ENCODE assay signal across 8 mouse cellular contexts in the genomic region with DNA sequence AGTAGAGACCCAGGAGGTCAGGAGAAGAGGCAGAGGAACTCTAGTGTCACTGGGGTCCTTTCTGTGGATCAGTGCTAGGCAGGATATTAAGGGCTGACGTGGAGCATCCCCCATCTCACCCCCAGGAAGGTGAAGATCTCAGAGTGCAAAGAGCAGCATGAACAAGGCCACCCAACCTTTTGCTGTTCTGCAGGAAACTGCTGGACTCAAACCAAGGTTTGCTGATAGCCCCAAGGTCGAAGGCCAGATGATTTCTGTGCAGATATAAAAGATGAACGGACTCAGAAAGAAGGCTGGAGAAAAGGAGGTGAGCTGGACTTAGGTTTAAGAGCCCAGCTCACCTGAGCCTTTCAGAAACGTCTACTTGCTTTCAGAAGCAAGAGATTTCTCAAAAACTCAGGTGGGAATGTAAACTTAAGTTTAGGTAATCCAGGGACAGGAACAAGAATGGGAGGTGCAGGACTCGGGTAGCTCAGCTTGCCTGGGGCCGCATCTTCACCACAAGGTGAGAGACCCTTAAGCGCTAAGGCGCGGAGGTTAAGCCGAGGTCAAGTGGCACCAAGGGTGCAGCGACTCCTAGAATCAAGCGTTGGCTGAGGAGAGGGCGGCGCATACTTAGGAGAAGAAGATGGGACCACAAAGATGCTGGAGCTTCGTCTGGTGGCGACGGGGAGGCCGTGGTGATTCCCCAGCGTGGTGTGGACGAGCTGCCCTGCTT. TPM values are rescaled to one million over a fixed set of nuclear protein-coding genes. Genes with fewer than 3 reads are reported as not detected.
DNase-seq lines count a peak whose midpoint lies in the region; ATAC-seq and TF ChIP-seq lines count a peak whose summit lies in the region.

No protein-coding gene starts in this region.

- no peak for ATAC-seq in heart, embryonic 14.5 days (ENCODE audit: insufficient number of reproducible peaks, insufficient read depth, low FRiP score, low read depth)
- ATAC-seq in heart, postnatal 0 days (ENCODE audit: insufficient read depth, low read depth), result no peak

- no peak for DNase-seq in heart, postnatal 25 days (ENCODE audit: low spot score)
- peak; percentile 60 for DNase-seq in ZHBTc4 (ENCODE audit: low read depth, low spot score)
- no peak for DNase-seq in heart, postnatal 0 days (ENCODE audit: low spot score)
- DNase-seq in midbrain, embryonic 10.5 days (ENCODE audit: low spot score), result no peak
- DNase-seq in Muller cell, postnatal 12 days (ENCODE audit: inconsistent ontology term), result no peak
- no peak for DNase-seq in cerebellum, postnatal 4 days (ENCODE audit: low spot score in 2 of 2)
- DNase-seq in urinary bladder, postnatal 25 days (ENCODE audit: low spot score), result no peak

- peak overlapping the region; percentile 80 for H3K9ac ChIP-seq in heart, embryonic 14.5 days (ENCODE audit: low read length)
- H3K9ac ChIP-seq in heart, postnatal 0 days (replicated peaks; ENCODE audit: low read depth, low read length), result peak overlapping the region; percentile 60

- 11% methylated on average over 17 of the region's 20 CpGs for WGBS in heart, embryonic 14.5 days
- 10% methylated on average over 20 of the region's 20 CpGs for WGBS in heart, postnatal 0 days
- WGBS in midbrain, embryonic 10.5 days, result 8% methylated on average over 20 of the region's 20 CpGs

- H3K27me3 ChIP-seq in heart, embryonic 14.5 days (ENCODE audit: control insufficient read depth, insufficient read depth, low read length), result peaks cover 54% of the 10 kb centered on the region
- H3K27me3 ChIP-seq in heart, postnatal 0 days (ENCODE audit: control insufficient read depth, insufficient read depth, low read length), result peaks cover 42% of the 10 kb centered on the region
- peaks cover 64% of the 10 kb centered on the region for H3K27me3 ChIP-seq in midbrain, embryonic 10.5 days (ENCODE audit: low read depth, poor library complexity, severe bottlenecking)

- H3K4me1 ChIP-seq in heart, embryonic 14.5 days (ENCODE audit: control insufficient read depth in 2 of 2, insufficient read depth in 2 of 2, low read length in 2 of 2), result peaks cover 4 to 9% of the 10 kb centered on the region in 2 experiments; a peak in 3 of 4 replicates
- H3K4me1 ChIP-seq in heart, postnatal 0 days (ENCODE audit: control insufficient read depth, insufficient read depth), result peaks cover 8% of the 10 kb centered on the region; the same call in 1 of the 2 replicates
- peaks cover 43% of the 10 kb centered on the region for H3K4me1 ChIP-seq in midbrain, embryonic 10.5 days

- intact Hi-C loops in heart, postnatal 25 days (cut with DNase I), result no loop called here

- TF ChIP-seq CTCF in heart, postnatal 0 days (IDR thresholded peaks at IDR 0.05; ENCODE audit: low read depth), result no peak

- H3K9me3 ChIP-seq in heart, embryonic 14.5 days (ENCODE audit: control insufficient read depth, low read length), result no peaks in the 10 kb centered on the region
- H3K9me3 ChIP-seq in heart, postnatal 0 days (replicated peaks; ENCODE audit: control insufficient read depth, low read length), result no peaks in the 10 kb centered on the region
- no peaks in the 10 kb centered on the region for H3K9me3 ChIP-seq in midbrain, embryonic 10.5 days (replicated peaks)

- TF ChIP-seq EP300 in heart, postnatal 0 days (IDR thresholded peaks at IDR 0.05; ENCODE audit: low read depth), result no peak

- H3K4me2 ChIP-seq in heart, embryonic 14.5 days (ENCODE audit: low read length), result peak overlapping the region; percentile 89
- peak overlapping the region; percentile 90 for H3K4me2 ChIP-seq in heart, postnatal 0 days (ENCODE audit: low read depth, low read length)

- no peaks in the 10 kb centered on the region for H3K36me3 ChIP-seq in heart, embryonic 14.5 days (ENCODE audit: control insufficient read depth, insufficient read depth, low read length)
- no peaks in the 10 kb centered on the region for H3K36me3 ChIP-seq in heart, postnatal 0 days (replicated peaks; ENCODE audit: control insufficient read depth, insufficient read depth, low read length)
- H3K36me3 ChIP-seq in midbrain, embryonic 10.5 days, result peaks cover 16% of the 10 kb centered on the region

- H3K4me3 ChIP-seq in heart, embryonic 14.5 days (ENCODE audit: control insufficient read depth in 1 of 2, insufficient read depth in 1 of 2, low read depth in 1 of 2, low read length in 2 of 2), result peak overlapping the region; percentile 60 to 65
- H3K4me3 ChIP-seq in heart, postnatal 0 days (ENCODE audit: low read depth, low read length), result peak overlapping the region; percentile 56
- peak overlapping the region; percentile 82 for H3K4me3 ChIP-seq in midbrain, embryonic 10.5 days

- no peak overlapping the region for H3K27ac ChIP-seq in heart, embryonic 14.5 days (replicated peaks in 1 of 2; ENCODE audit: control insufficient read depth in 1 of 2, insufficient read depth in 1 of 2, low read depth in 2 of 2, low read length in 2 of 2)
- no peak overlapping the region for H3K27ac ChIP-seq in heart, postnatal 0 days (ENCODE audit: low read depth)
- peak overlapping the region; percentile 90 for H3K27ac ChIP-seq in midbrain, embryonic 10.5 days (replicated peaks)

RNA-seq across cellular contexts. Expression of a gene that starts 0.6 kb away (rescaled TPM):
- 0.71 and 0.93 TPM in 2 replicates for polyA plus RNA-seq in heart, embryonic 14.5 days (2014; fragmentation: Nextera tagmentation; extraction: Ambion mirVana)
- under 1 TPM; 0.31 to 0.45 TPM for total RNA-seq in heart, postnatal 25 days (2021)
- 1.1 and 3.4 TPM in 2 replicates for total RNA-seq in heart, postnatal 0 days (2014; rRNA removed; ENCODE audit: low replicate concordance)
- 0.16 and 0.18 TPM in 2 replicates for polyA plus RNA-seq in heart, postnatal 0 days (2015; fragmentation: Nextera tagmentation; extraction: Ambion mirVana)
- 0.95 and 1.3 TPM in 2 replicates for polyA plus RNA-seq in midbrain, embryonic 10.5 days (2016; fragmentation: Nextera tagmentation; extraction: Ambion mirVana)

RNA-seq across cellular contexts. Expression of a gene that starts 10.0 kb away (rescaled TPM):
- polyA plus RNA-seq in heart, embryonic 14.5 days (2014; fragmentation: Nextera tagmentation; extraction: Ambion mirVana), result 326 and 327 TPM in 2 replicates
- total RNA-seq in heart, postnatal 25 days (2021), result 100 to 1,000 TPM; 763 to 771 TPM
- total RNA-seq in heart, postnatal 0 days (2014; rRNA removed; ENCODE audit: low replicate concordance), result 359 and 497 TPM in 2 replicates
- polyA plus RNA-seq in heart, postnatal 0 days (2015; fragmentation: Nextera tagmentation; extraction: Ambion mirVana), result 512 and 516 TPM in 2 replicates
- polyA plus RNA-seq in midbrain, embryonic 10.5 days (2016; fragmentation: Nextera tagmentation; extraction: Ambion mirVana), result 136 and 141 TPM in 2 replicates

RNA-seq across cellular contexts. Expression of a gene that starts 20.1 kb away (rescaled TPM):
- polyA plus RNA-seq in heart, embryonic 14.5 days (2014; fragmentation: Nextera tagmentation; extraction: Ambion mirVana), result 110 and 124 TPM in 2 replicates
- total RNA-seq in heart, postnatal 25 days (2021), result 10 to 100 TPM; 32.2 to 35.8 TPM
- 47.4 and 50.9 TPM in 2 replicates for total RNA-seq in heart, postnatal 0 days (2014; rRNA removed; ENCODE audit: low replicate concordance)
- 57.4 and 57.6 TPM in 2 replicates for polyA plus RNA-seq in heart, postnatal 0 days (2015; fragmentation: Nextera tagmentation; extraction: Ambion mirVana)
- 392 and 425 TPM in 2 replicates for polyA plus RNA-seq in midbrain, embryonic 10.5 days (2016; fragmentation: Nextera tagmentation; extraction: Ambion mirVana)
